Mouse (Mus musculus) heart, adult 18-20 months (tissue): ENCODE results near the gene Itgb3. TPM values are rescaled to one million over a fixed set of nuclear protein-coding genes. Genes with fewer than 3 reads are reported as not detected.

ENCODE experiments used
- DNase-seq, 2 experiments: peaks; one replicate each; pipeline ENCODE4 v3.0.0; 2021 to 2022; ENCODE audit warnings: mixed read lengths in 1 of 2
- total RNA-seq, 2 experiments: library from RNA; stranded (reverse); gene quantifications; 2 replicates each; pipeline ENCODE4 v1.2.3; 2021

The Itgb3 gene
- total RNA-seq, 2 experiments from 2014 or later = 3.6 to 4.5 TPM

DNA sequence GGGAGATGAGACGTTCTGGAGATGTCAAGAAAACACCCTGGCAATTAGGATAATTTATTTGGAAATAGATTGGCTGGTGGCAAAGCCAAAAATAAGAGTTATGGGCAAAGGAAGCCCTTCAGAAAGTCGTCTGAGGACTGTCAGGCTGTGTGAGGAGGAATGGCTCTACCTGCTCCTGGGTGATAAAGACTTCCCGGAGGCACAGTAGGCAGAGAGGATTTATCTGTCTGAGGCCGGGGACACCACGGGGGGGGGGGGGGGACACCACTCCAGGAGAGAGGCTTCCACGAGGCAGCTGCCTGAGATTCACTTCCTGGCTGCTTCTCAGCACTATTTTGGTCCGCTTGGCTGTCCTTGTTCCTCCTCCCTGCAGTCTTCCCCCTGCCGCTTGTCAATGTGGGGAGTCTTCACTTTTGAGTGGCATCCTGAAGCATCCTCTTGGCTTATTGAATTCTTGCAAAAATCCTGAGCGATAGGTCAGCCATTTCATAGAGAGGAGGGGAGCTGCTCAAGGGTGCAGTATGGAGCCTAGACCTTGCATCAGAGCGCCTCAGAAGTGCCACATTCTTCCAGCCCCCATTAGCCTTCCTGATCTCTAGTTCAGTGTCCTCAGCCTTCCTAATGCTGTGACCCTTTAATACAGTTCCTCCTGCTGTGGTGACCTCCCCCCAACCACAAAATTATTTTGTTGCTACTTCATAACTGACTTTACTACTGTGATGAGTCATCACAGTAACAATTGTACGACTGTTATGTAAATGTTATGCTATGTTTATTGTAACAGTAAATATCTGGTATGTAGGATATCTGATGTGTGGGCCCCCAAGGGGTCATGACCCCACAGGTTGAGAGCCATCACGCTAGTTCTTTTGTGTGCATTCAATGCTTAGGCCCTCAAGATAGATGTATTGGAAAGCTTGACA is 14.5 kb downstream of the Itgb3 start:
- DNase-seq = no peak

DNA sequence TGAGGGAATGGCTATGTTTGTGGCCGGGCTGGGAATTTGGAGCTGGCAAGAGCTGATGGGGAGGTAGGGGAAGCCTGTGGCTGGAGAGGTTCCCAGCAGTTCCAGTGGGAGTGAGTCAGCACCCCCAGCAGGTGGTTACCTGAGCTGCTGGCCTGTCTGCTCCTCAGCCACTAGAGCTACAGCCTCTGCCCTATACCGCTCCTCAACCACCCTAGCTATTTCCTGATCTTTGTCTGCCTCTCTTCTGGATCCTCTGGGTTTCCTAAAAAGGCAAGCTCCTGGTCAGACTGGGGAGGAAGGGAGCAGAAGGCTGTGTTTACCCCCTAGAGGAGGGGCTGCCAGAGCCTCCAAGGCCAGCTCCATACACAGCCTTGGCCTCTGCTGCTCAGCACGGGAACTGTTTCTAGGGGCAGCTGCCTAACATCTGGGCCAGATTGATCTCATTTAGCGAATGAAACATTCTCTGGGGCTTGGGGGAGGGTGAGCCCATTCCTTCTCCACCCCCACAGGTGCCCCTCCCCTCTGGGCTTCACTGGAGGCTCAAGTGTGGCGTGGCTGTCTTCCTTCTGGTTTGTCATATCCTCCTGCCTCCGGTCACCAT is 17.1 kb downstream of the Itgb3 start:
- peak; percentile 72 to 74 for DNase-seq

- DNase-seq = peak; percentile 67 to 77
Observed at GRCm38 (mm10) chr11:104625453-104626402, 17.9 kb downstream of the Itgb3 start.

DNA sequence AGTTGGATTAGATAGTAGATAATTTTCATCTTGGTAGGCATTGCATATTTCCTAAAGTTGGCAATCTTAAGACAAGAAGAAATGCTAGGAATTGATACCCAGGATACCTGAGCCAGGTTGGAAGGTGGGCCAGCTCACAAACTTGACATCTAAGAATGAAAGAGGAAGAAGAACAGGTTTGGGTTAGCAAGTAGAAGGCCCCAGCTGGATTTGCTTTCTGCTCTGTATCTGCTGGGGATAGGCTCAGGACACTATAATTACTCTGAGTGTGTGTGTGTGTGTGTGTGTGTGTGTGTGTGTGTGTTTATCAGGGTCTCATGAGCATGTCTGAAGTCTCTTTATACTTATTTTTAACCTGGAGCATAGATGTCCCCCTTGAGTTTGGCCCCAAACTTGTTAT is 18.8 kb downstream of the Itgb3 start:
- DNase-seq = no peak

- peak; percentile 46 for DNase-seq
Observed at GRCm38 (mm10) chr11:104627616-104628301, 20.0 kb downstream of the Itgb3 start.

GRCm38 (mm10) chr11:104628566-104628965 is 20.8 kb downstream of the Itgb3 start:
- no peak for DNase-seq

DNA sequence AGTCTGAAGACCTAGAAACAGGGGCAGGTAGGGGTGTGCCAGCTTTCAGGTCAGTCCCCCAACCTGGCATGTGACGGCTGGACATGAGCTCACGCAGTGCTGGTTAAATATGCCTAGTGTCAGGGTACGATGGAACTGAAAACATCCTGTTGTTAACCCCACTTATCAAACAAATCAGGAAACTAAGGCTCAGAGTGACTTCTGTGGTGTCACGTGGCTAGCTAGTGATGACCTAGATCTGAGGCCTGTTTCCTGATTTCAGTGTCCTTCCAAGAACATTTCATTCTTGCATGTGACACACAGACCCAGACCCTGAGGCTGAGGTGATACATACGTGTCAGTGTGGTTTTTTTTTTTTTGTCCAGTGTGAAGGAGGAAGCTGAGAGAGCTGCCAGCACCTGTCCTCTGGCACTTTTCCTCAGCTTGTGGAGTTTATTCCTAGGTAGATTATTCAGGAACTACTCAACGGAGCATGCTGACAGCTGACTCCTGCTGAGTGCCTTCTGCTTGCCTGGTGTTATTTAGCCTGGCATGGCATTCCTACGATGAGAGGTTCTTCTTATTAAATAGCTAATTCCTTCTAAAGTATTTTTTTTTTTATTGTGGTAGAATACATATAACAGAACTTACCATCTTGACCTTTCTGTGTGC is 22.5 kb downstream of the Itgb3 start:
- peak in 1 of 2 experiments; percentile 47 for DNase-seq

DNA sequence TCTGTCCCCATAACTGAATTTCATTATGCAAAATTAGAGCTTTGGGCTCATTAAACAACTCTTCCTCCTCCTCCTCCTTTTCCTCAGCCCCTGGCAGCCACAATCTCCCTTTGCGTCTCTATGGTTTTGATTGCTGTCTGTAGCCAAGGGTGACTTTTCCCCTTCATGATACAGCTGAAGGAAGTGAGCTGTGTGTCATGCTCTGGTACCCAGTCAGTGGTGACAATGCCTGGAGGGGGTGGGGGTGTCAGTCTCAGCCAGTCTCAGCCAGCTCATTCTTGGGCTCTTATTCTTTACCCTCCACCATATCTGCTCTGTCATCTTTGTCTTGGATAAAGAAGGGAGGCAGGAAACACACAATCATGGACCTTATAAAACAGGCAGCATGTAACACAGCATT is 23.5 kb downstream of the Itgb3 start:
- no peak for DNase-seq

GRCm38 (mm10) chr11:104637010-104637409 is 29.2 kb downstream of the Itgb3 start:
- peak in 1 of 2 experiments; percentile 28 for DNase-seq

- DNase-seq = no peak
Observed at GRCm38 (mm10) chr11:104638006-104638405, 30.2 kb downstream of the Itgb3 start.

DNA sequence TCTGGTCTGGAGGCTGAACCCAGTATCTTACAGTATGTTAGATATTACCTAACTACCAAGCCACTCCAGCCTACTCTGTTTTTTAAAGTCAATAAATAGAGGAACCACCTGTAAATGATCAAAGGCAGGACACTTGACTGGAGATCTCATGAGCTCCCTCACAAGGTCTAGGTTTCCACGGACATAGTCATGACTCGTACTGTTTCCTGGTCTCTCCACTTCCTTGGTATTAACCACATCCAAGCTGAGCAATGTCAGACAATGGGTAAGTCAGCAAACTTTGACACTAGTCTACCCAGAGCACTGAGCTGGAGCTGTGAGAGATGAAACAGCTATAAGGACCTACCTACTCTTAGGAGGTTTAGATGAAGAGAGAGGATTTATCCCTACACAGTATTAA is 31.1 kb downstream of the Itgb3 start:
- DNase-seq = no peak

- no peak for DNase-seq
Observed at GRCm38 (mm10) chr11:104639634-104640033, 31.8 kb downstream of the Itgb3 start.

DNA sequence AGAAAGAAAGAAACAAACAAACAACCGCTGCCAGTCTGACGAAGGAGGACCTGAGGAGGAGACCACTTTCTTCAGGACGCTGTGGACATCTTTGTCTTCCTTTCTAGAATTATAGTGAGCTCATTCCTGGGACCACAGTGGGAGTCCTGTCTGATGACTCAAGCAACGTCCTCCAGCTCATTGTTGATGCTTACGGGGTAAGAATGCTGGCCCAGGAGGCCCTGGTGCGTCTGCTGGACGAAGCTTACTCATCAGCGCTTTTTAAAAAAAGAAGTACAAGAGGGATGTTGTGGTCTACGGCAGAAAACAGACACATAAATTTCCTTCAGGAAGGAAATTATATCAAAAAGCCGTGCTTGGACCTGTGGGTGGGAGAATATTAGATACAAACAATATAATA is 33.1 kb downstream of the Itgb3 start:
- DNase-seq = no peak

GRCm38 (mm10) chr11:104643236-104643635 is 35.4 kb downstream of the Itgb3 start:
- DNase-seq = no peak

DNA sequence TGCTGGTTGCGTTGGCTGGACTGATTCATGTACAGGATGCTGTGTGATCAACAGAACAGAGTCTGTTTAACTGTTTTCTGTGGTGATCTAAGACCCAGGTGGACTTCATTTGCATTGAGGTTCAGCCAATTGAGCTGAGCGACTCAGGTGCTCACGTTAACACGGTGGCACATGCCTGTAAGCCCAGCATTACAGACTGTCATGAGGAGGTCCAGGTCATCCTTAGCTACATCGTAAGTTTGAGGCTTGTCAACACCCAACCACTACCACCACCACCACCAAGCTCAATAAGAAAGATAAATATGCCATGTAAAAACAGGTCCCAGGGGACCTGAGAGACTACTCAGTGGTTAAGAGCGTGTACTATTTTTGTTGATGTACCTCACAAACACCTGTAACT is 37.6 kb downstream of the Itgb3 start:
- no peak for DNase-seq

DNA sequence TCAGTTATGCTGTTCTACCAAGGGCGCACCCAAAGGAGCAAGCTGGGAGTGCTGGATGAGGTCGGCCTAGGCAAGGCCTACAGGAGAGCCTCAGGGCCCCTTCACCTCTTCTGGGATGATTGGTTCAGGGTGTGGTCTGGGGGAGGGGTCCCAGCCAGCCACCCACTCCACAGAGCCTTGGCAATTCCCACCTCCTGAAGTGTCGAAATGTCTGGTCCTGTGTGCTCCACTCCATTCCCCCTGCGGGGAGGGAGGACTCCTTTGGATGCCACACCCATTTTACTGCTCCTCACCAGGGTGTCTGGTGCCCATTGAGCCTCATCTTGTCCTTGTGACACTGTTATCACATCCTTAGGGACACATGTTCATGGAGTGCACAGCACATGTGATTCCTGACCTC is 38.4 kb downstream of the Itgb3 start:
- DNase-seq = no peak

GRCm38 (mm10) chr11:104646611-104647010 is 38.8 kb downstream of the Itgb3 start:
- no peak for DNase-seq

DNA sequence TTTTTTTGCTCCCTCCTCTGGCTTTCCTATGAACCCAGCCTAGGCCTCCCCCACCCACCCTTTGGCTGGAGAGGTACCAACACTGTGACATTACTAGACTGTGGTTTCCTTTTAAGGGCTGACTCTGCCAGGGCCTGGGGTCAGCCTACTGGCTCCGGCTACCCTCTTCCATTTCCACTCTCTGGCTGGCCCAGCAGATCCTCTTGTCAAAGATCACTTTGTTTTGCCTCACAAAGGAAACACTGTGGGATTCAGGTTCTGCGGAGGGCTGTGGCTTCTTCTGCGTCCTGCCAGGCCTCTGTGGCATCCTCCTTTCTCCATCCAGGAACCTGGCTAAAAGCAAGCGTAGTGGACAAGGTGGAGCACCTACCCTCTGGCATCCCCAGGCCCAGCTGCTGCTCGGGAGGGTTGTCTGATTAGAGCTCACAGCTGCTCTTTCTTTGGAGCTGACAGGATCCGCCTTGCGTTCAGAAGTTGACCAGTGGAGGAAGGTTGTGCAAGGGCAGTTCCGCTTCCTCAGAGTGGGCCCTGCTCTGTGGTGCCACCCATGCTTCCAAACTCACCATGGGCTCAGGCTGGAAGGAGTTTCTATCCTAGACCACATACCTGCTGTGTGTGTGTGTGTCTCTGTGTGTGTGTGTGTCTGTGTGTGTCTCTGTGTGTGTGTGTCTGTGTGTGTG is 39.5 kb downstream of the Itgb3 start:
- DNase-seq = no peak

DNA sequence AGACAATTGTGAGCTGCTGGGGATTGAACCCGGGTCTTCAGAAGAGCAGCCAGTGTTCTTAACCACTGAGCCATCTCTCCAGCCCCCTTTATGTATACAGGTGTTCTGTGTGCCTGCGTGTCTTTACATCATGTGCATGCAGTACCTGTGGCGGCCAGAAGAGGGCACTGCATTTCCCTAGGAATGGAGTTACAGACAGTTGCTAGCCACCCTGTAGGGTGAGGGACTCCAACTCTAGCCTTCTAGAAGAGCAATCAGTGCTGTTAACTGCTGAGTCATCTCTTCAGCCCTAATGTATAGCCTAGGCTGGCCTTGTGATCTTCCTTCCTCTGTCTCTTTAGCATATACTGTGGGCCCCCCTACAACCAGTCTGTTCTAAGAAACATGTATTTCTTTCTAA is 40.8 kb downstream of the Itgb3 start:
- peak in 1 of 2 experiments; percentile 36 for DNase-seq

DNA sequence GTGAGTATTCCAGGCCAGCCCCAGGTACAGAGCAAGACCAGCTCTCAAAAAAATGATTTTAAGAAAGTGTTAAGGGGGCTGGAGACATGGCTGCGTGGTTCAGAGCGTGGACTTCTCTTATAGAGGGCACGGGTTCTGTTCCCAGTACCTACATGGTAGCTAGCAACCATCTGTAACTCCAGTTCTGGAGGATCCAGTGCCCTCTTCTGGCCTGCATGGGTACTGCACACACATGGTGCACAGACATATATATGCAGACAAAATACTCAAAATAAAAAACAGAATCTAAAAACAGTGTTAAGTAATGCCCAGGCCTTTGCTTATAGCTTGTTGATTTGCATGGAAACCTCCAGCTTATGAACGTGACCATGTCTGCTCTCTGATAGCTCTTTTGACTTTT is 52.8 kb downstream of the Itgb3 start:
- DNase-seq = no peak

GRCm38 (mm10) chr11:104661106-104661505 is 53.3 kb downstream of the Itgb3 start:
- no peak for DNase-seq
